Mouse (Mus musculus): ENCODE measurements around the gene Mtr.

DNA sequence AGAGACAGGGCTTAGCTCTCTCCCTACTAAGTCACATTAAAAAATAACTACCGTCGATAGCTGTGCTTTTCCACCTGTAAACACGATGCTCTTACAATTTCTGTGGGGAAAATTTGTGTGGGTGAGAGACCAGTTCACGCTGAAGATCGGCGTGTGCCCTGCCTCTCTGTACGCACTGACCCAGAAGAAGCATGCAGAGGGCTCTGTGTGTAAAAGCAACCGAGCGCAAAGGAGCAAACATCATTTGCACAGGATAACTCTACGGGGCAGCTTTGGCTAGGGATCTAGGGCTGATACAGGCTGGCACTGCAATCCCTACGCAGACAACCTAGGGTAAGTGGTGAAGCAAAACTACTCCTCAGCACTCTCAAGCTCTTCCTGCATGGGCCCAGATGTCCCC is 104.0 kb downstream of the Mtr start:
- TF ChIP-seq CTCF (conservative IDR thresholded peaks at IDR 0.05; ENCODE audit: low read length) (no peak), NANOG (IDR thresholded peaks at IDR 0.05; ENCODE audit: borderline replicate concordance, low read length) (no peak), POU5F1 (IDR thresholded peaks at IDR 0.05; ENCODE audit: borderline replicate concordance, low read length) (no peak)
